Mouse (Mus musculus) gastrocnemius, postnatal 14 days (tissue): ENCODE data around the gene Vil1. TPM values are rescaled to one million over a fixed set of nuclear protein-coding genes. Genes with fewer than 3 reads are reported as not detected.

Experiments used
- DNase-seq: peaks from one replicate; pipeline ENCODE4 v3.0.0; 2021; ENCODE audit warnings: mixed read lengths
- intact Hi-C: fragments of 180-260 bp; cut with DNase I; formaldehyde crosslinking; loops from one replicate; pipeline ENCODE4 v1.15.1; 2025; ENCODE audit warnings: low total_unique reads
- total RNA-seq, 2 experiments: library from RNA; stranded (reverse); gene quantifications; 2 replicates each; pipeline ENCODE4 v1.2.3; 2021

The Vil1 gene
- total RNA-seq, 2 experiments from 2014 or later, result 0.27 TPM

DNA sequence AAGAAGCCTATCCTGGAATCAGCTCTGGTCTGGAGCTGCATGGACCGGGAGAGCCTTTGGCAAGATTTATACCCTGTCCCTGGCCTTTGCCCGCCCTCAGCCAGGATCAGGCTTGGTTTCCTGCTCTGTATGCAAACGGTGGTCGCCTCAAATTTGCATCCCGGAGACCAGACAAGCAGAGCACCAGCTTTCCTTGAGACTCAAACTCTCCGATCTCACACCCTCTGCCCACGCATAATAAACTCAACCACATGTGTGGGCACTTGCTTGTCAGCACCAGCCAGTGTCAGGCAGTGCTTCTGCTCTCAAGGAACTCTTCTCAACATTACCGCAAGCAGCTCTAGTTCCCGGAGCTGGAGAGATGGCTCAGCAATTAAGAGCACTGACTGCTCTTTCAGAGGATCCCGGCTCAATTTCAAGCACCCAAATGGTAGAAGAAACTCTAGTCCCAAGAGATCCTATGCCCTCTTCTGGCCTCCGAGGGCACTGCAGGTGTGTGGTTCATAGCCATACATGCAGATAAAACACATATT lies 11.2 kb upstream of the Vil1 start:
- DNase-seq, result peak; percentile 45
- intact Hi-C loops, result loop anchor here (5.0 kb wide), 1 partner anchor 1371 kb away; no protein-coding TSS in a partner anchor

DNA sequence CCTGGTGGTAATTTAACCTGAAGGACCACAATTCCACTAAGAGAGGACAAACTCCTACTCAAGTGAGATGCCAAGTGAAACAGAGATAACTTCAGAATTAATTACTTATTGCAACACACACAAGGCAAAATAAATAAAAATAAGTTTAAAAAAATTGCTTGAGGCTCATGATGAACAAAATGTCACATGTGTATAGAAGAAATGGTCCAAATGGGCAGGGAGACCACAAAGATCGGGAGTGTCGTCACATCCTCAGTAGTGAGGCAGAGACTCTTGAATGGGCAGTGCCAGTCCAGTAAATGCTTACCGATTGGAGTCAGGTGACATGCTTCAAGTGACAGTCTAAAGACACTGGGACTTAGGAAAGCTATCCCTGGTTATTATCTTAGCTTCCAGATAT lies 8.6 kb upstream of the Vil1 start:
- intact Hi-C loops, result no loop called here
- DNase-seq, result no peak

DNA sequence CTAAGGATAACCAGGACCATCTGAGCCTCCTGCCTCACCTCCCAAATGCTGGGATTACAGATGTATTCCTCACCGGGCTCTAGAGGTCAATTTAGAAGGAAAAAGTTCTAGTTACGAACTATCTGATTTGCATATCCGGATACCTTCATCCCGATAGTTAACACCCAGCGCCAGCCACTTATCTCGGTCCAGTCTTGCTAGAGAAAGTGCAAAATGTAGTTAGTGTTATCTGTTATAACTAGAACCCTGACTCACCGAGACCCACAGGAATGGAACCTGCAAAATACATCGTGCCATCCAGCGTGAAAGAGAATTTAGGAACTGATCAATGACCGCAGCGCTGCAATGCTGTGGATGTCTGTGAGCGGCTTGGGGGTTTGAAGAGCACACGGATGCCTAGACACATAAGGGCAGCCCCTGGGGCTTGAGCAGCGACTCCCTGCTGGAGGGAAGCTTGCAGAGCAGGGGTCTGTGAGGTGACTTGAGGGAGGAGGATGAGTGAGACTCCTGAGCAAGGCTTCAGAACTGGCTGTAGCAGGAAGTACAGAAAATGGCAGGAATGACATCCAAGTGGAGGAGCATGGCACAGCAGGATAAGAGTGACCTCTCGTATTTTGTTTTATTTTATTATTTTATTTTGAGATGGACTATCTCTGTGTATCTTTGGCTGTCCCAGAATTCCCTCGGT lies 8.0 kb upstream of the Vil1 start:
- intact Hi-C loops, result no loop called here

DNA sequence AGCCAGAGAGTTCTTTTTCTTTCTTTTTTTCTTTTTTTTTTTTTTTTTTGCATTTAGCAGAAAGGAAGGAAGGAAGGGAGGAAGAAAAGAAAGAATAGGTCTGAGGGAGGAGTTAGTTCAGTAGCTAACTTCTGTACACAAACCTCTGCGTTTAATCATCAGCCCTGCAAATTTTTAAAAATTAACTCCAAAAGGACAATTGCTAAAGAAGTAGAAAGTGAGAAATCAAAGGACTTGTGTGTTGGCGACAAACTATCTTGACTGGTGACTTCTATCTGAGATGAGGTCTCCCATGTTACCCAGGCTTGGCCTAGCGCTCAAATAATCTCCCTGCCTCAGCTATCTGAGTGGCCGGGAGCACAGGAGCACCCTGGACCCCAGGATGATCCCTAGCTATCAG lies 5.0 kb upstream of the Vil1 start:
- intact Hi-C loops, result no loop called here
- no peak for DNase-seq

More for the DNA sequence above, 8.0 kb upstream of the Vil1 start:
- DNase-seq, result no peak

DNA sequence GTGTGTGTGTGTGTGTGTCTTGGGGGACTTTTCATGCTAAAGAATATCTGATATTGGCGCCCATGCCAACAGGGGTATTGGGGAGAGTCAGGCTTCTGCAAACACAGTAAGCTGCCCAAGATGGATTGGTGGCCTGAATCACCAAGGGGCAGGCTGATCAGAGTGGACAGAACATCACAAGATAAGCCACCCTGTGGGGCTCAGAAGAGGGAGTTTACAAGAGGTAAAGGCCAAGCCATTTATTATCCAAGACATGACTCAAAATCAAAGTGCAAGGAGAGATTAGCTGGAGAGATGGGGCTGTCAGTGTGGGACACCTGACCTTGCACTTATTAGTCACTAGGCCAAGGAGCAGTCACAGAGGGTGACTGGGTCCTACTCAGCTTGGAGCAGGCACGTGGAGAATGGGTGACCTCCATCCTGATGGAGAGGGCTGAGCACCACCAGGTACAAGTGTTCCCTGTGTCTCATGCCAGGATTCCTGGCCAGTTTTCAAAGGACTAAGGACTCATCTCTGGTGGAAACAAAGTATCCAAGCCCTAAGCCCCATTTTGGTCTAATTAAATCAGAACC lies 2.7 kb downstream of the Vil1 start:
- no peak for DNase-seq
- intact Hi-C loops, result no loop called here

DNA sequence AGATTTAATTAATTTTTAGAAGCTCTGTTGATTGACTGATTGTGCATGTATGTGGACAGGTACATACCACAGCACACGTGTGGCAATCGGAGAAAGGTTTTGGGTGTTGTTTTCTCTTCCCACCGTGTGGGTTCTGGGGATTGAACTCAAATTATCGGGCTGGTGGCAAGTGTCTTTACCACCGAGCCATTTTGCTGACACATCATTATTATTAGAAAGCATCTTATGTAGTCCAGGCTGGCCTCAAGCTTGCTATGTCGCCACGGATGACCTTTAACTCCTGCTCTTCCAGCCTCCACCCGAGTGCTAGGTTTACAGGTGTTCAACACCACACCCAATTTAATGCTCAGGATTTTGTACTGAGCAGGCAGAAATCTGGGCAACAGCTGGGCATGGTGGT lies 3.5 kb downstream of the Vil1 start:
- intact Hi-C loops, result no loop called here
- no peak for DNase-seq

DNA sequence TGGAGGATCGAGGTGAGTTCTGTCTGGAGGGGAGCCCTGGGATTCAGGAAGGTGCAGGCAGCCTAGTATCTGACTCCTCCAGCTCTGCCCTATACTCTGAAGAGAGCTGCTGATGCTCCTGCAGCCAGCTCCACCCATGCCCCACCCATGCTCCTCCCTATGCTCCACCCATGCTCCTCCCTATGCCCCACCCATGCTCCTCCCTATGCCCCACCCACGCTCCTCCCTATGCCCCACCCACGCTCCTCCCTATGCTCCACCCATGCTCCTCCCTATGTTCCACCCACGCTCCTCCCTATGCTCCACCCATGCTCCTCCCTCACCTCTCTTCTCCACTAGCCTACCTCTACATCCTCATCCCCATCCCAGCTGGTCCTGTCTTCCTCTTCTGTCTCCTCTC lies 6.0 kb downstream of the Vil1 start:
- intact Hi-C loops, result loop anchor here (5.0 kb wide), 1 partner anchor 37 kb away; no protein-coding TSS in a partner anchor
- peak; percentile 48 for DNase-seq

DNA sequence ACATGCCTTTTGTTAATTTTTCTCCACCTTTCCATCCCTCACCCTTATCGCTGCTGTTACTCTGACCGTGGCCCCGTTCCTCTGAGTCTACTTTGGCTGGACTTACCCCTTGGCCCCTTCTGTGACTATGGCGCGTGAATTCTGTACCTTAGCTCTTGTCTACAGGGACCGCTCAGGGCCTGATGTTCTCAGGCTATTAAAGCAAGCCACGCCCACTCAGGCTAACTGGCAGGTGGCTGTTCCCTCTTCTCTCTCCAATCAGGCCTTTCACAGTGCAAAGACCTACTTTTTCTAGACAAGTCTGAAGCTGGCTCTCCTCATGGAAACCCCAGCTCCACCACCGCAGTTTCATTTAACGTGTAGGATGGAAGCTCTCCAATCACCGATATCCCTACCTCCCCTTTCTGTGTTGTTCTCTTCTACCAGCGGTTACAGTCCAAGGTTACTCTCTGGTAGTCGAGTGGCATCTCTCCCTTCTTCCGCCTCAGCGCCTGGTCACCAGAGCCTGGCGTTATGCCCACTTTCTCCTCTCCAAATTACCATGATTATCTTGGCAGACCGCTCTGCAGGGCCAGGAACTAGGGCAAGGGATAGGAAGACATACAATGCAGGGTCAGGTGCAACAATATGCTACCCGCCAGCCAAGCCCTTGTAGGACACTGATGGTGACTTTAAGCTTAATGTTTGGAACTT lies 9.7 kb downstream of the Vil1 start:
- intact Hi-C loops, result loop anchor here (5.0 kb wide), 1 partner anchor 33 kb away; no protein-coding TSS in a partner anchor
- DNase-seq, result no peak

DNA sequence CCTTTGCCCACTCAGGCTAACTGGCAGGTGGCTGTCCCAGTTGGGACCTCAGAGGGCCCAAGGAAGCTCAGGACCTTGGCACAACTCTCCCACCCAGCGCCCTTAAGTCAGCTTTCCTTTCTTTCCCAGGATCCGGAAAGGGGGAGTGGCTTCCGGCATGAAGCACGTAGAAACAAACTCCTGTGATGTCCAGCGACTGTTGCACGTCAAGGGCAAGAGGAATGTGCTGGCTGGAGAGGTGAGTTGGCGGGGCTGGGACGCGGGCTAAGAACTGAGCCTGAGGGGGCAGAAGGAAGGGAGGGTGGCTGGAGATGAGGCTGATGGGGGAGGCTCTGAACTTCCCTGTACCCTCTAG lies 10.2 kb downstream of the Vil1 start:
- no peak for DNase-seq
- intact Hi-C loops, result loop anchor here (5.0 kb wide), 1 partner anchor 33 kb away; no protein-coding TSS in a partner anchor

DNA sequence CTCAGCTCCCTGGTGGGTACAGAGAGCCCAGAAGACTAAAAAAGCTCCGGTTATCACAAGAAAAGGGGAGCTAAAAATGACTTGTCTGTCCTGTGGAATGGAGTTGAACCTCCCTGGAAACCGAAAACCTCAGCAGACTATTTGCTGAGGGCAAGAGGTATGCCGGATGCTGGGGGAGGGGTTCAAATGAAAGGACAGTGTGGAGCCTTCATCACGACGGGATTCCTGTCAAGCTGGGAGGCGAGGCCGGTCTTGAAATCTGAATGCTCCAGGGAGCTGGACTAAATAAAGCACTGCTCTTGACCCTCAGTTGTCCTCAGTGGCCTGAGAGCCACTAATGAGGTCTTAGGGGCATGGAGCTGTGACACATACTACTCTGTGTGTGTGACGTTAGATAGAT lies 14.0 kb downstream of the Vil1 start:
- intact Hi-C loops, result no loop called here
- no peak for DNase-seq

DNA sequence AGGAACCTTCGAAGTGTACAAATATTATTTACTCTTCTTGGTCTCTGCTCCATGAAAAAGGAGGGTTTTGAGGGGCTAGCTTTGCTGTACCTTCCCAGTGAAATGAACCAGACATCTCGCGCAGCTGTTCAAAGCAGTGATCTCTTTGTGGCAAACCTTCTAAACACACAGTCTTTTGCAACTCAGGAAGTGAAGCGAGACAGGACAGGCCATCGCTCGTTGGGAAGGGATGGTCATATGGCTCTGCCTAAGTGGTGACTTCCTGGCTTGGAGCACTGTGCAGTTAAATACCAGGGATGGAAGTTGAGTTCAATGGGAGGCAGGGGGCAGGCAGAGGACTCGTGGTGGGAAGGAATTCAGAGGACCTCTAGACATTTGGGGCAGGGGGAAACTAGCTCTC lies 16.7 kb downstream of the Vil1 start:
- no peak for DNase-seq
- intact Hi-C loops, result no loop called here

DNA sequence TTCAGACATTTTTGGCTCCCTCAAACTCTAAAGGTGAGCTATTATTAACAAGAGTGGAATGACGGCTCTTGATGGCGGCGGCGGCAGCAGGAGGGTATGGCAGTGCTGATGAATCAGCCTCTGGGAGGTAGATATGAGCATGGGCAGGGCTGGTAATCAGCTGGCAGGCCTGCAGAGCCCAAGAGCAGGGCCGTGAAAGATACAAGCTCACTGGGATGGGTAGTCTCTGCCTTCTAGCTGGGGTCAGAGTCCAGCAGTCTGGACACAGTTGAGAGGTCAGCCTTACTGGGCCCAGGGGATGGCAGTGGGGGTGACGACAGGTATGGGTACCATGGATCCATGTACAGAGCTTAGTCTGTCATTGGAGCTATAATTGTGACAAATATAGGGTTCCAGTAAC lies 24.0 kb downstream of the Vil1 start:
- DNase-seq, result no peak
- intact Hi-C loops, result no loop called here

DNA sequence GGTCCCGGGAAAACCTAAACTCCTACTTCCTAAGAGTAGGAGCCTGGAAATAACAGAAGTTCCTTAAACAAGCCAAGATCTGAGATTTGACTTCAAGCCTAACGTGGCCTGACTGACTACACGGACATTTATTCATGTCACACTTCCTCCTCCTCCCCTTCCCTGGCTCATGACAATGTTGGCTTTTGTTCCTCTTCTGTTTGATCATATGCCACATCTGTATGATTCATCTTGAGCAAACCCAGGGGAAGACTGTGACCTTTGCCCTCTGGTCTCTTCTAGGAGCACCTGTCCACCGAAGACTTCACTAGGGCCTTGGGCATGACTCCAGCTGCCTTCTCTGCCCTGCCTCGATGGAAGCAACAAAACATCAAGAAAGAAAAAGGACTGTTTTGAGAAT lies 25.4 kb downstream of the Vil1 start:
- DNase-seq, result no peak
- intact Hi-C loops, result no loop called here

DNA sequence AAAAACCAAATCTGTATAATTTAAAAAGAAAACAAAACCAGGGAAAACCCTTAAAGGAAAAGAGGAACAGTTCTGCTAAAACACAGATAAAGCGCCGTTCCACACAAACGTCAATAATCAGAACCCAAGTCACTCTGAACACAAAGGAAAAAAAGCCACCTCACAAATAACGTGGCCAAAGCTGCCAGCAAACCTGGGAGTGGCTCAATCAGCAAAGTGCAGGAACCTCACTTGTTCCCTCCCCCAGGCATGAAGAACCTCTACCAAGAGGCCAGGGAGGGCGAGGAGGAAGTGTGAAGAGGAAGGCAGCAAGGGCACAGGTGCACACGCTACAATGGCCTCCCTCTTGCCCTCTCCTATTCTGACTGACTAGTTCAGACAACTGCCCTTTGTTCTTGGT lies 26.4 kb downstream of the Vil1 start:
- intact Hi-C loops, result no loop called here
- DNase-seq, result no peak

DNA sequence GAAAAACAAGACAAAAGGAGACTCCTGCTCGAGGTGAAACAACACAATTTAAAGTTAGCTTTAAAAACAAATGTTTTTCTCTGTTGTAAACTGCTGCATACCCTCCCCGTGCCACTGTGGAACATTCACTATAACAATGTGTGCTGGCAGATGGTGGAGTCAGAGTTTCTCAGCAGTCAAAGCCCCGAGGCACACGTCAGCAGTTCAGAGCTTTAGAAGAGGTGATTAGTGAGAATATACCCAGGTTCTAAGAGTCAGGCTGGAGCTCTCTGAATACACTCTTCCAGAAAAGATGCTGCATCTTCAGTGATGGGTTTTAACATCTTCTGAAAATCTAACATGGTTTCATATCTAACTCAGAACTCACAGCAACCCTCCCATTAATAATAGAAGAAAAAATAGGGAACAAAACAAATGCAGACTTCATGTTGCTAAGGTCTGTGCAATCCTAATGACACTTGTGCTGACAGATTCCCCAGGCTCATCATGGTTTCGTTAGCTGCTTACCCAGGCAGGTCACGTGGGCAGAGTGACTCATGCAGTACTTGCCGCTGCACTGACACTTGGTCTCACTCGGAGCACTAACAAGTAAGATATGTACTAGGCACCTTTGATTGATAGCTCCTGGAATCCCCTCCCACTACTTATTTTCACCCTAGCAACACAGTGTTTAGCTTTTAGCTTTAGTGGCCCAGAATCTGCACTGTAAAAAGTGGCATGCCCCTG lies 28.7 kb downstream of the Vil1 start:
- peak; percentile 24 for DNase-seq
- intact Hi-C loops, result no loop called here

DNA sequence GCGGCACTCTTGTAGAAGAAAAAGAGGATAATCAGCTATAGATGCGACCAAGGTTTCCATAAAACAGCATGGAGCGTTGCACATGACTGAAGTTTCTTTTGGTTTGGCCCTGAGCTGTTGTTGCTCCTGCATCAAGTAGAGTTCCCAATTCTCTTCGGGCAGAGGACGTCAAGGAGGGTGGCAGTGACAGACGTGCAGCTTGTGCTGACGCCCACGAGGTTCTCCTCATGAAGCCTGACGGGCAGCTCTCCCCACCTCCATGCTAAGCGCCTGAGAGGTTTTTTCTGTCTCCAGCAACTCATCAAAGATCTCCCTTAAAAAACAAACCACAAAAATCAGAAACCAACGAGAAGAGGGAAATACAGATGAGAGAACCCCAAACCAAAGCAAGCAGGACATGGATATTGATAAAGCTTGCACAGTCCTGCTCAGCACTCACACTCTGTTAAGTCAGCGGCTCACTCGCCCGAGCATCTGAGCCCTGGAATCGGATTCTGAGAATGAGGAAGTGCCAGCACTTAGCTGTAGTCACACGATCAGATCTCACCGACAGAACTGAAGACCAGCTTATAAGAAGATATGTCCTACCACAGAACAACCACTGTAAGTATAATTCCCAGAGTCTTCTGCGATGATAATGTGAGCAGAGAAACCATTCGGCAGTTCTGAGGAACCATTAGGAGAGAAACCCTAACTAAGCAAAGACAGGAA lies 30.1 kb downstream of the Vil1 start:
- intact Hi-C loops, result no loop called here
- no peak for DNase-seq

DNA sequence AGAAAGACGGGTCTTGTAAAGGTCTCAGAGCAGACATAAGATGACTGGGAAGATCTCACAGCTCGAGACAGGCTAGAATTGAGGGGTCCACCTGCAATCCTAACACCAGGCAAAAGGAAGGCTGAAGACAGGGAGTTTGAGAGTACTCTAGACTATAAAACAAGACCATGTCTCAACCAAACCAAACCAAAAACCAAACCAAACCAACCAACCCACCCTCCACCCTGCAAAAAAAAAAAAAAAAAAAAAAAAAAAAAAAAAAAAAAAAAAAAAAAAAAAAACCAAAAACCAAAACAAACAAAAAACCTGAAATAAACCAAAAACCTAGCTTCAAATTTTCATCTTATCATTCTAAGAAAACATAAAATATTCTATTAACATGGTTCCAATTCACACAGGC lies 35.4 kb downstream of the Vil1 start:
- intact Hi-C loops, result no loop called here

DNA sequence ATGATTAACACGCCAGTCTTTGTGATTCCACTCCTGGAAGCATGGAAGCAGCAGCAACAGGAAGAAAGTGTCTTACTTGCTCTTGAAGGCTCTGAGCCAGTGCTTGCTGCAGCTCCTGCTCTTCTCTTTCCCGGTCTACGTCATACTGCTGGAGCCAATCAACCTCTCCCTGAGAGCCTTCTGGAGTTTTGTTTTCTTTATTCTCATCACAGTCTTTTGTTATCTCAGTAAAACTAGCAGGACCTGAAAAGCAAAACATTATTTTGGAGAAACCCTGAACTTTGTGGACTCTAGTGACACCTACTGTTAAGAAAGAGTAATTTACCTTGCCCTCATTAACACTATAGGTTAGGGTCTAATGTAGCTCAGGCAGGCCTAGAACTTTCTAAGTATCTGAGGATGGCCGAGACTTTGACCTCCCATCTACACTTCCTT lies 43.5 kb downstream of the Vil1 start:
- intact Hi-C loops, result loop anchor here (5.0 to 10.0 kb wide), 4 partner anchors 35 to 245 kb away; partner anchors contain the start of genes Aamp and Pnkd
- DNase-seq, result no peak

More for the DNA sequence above, 35.4 kb downstream of the Vil1 start:
- DNase-seq, result no peak

DNA sequence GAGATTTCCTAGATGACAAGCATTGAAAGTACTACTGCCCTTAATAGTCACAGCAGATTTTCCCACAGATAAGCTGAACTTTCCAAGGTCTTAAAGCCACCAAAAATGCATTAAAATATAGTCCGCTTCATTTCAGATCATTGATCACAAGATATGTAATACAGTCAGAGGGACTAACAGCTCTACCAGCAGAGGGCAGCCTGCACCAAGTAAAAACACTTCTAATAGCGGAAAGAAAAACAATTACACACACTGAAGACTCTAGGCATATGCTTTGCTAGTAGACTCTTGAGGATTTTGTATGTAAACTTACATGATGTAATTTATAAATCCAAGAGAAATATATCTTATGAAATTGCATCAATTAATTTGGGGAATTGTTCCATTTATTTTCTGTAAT lies 51.1 kb downstream of the Vil1 start:
- peak; percentile 30 for DNase-seq
- intact Hi-C loops, result no loop called here
